Mouse (Mus musculus) embryonic facial prominence, embryonic 10.5 days (tissue): ENCODE measurements around the gene Aff1. TPM values are rescaled to one million over a fixed set of nuclear protein-coding genes. Genes with fewer than 3 reads are reported as not detected.
A peak's percentile ranks its signal among the peaks of the same experiment; 100 is the strongest.

Experiments used
- DNase-seq: peaks from one replicate; pipeline ENCODE4 v3.0.0-alpha.2; 2017; ENCODE audit warnings: low spot score
- H3K27ac ChIP-seq: fragments of 300-500 bp; sonication (generic); replicated peaks from 2 replicates; pipeline ENCODE4 v1.5.1; 2016; ENCODE audit warnings: mild to moderate bottlenecking
- H3K27me3 ChIP-seq: fragments of 300-500 bp; sonication (generic); replicated peaks from 2 replicates; pipeline ENCODE4 v1.6.1; 2016; ENCODE audit warnings: low read depth, mild to moderate bottlenecking; ENCODE audit not compliant: poor library complexity, severe bottlenecking
- H3K36me3 ChIP-seq: fragments of 300-500 bp; sonication (generic); replicated peaks from 2 replicates; pipeline ENCODE4 v1.6.1; 2016; ENCODE audit warnings: mild to moderate bottlenecking, moderate library complexity
- H3K4me1 ChIP-seq: fragments of 300-500 bp; sonication (generic); 2 replicates; pipeline ENCODE4 v1.6.1; 2016
- H3K4me3 ChIP-seq: fragments of 300-500 bp; sonication (generic); 2 replicates; pipeline ENCODE4 v1.5.1; 2016; ENCODE audit warnings: mild to moderate bottlenecking, moderate library complexity
- H3K9me3 ChIP-seq: fragments of 300-500 bp; sonication (generic); 2 replicates; pipeline ENCODE4 v1.6.1; 2016; ENCODE audit warnings: mild to moderate bottlenecking
- WGBS: fragments of 180-500 bp; shearing (Covaris S2); methylation state at CpG from one replicate; pipeline ENCODE4 v1.1.7; 2016; 5-methylcytosine and 5-hydroxymethylcytosine counted together
- polyA plus RNA-seq: library from polyadenylated mRNA; unstranded; fragments of >200 nt; fragmentation: Nextera tagmentation; extraction: Ambion mirVana; gene quantifications from 2 replicates; pipeline ENCODE4 v1.2.1, GENCODE M21; 2016

The Aff1 gene
- polyA plus RNA-seq, 1 experiment from 2014 or later = 4.0 TPM

GRCm38 (mm10) chr5:103813291-103813690 lies 121.1 kb downstream of the Aff1 start:
- Histone ChIP-seq H3K4me3 (no peak overlapping the region), H3K27ac (no peak overlapping the region), H3K36me3 (no peaks in the 10 kb centered on the region), H3K9me3 (no peaks in the 10 kb centered on the region), H3K4me1 (peaks cover 16% of the 10 kb centered on the region), H3K27me3 (no peaks in the 10 kb centered on the region)
- 73% methylated on average over 5 of the region's 5 CpGs for WGBS
- DNase-seq = no peak

- 89% methylated on average over 12 of the region's 12 CpGs for WGBS
- Histone ChIP-seq H3K36me3 (no peaks in the 10 kb centered on the region), H3K27me3 (no peaks in the 10 kb centered on the region), H3K27ac (no peak overlapping the region), H3K9me3 (no peaks in the 10 kb centered on the region), H3K4me3 (no peak overlapping the region), H3K4me1 (peaks cover 13% of the 10 kb centered on the region)
- no peak for DNase-seq
Measured at GRCm38 (mm10) chr5:103813997-103814542, 121.9 kb downstream of the Aff1 start.

GRCm38 (mm10) chr5:103814551-103815248 lies 122.5 kb downstream of the Aff1 start:
- no peak for DNase-seq
- Histone ChIP-seq H3K27ac (no peak overlapping the region), H3K4me1 (peaks cover 13% of the 10 kb centered on the region), H3K4me3 (no peak overlapping the region), H3K36me3 (no peaks in the 10 kb centered on the region), H3K9me3 (no peaks in the 10 kb centered on the region), H3K27me3 (no peaks in the 10 kb centered on the region)
- 73% methylated on average over 16 of the region's 16 CpGs for WGBS

- Histone ChIP-seq H3K4me1 (peaks cover 13% of the 10 kb centered on the region), H3K27ac (no peak overlapping the region), H3K9me3 (no peaks in the 10 kb centered on the region), H3K36me3 (no peaks in the 10 kb centered on the region), H3K27me3 (no peaks in the 10 kb centered on the region), H3K4me3 (no peak overlapping the region)
- WGBS = 84% methylated on average over 4 of the region's 4 CpGs
- DNase-seq = no peak
Measured at GRCm38 (mm10) chr5:103815249-103815617, 123.1 kb downstream of the Aff1 start.

- H3K27ac ChIP-seq = no peak overlapping the region
- DNase-seq = no peak
- no peak overlapping the region for H3K4me3 ChIP-seq
- H3K36me3 ChIP-seq = no peaks in the 10 kb centered on the region
- H3K4me1 ChIP-seq = peaks cover 21% of the 10 kb centered on the region
- WGBS = 80% methylated on average over 3 of the region's 3 CpGs
- no peaks in the 10 kb centered on the region for H3K27me3 ChIP-seq
- H3K9me3 ChIP-seq = no peaks in the 10 kb centered on the region
Measured at GRCm38 (mm10) chr5:103816718-103817117, 124.5 kb downstream of the Aff1 start.

GRCm38 (mm10) chr5:103817754-103818153 lies 125.6 kb downstream of the Aff1 start:
- H3K4me1 ChIP-seq = peaks cover 25% of the 10 kb centered on the region
- H3K27ac ChIP-seq = no peak overlapping the region
- peak; percentile 78 for DNase-seq
- H3K27me3 ChIP-seq = no peaks in the 10 kb centered on the region
- H3K36me3 ChIP-seq = no peaks in the 10 kb centered on the region
- no peaks in the 10 kb centered on the region for H3K9me3 ChIP-seq
- WGBS = 27% methylated on average over 1 of the region's 1 CpGs
- H3K4me3 ChIP-seq = no peak overlapping the region

GRCm38 (mm10) chr5:103818602-103819001 lies 126.4 kb downstream of the Aff1 start:
- H3K27ac ChIP-seq = no peak overlapping the region
- H3K4me3 ChIP-seq = no peak overlapping the region
- no peaks in the 10 kb centered on the region for H3K9me3 ChIP-seq
- H3K27me3 ChIP-seq = no peaks in the 10 kb centered on the region
- no peaks in the 10 kb centered on the region for H3K36me3 ChIP-seq
- peaks cover 25% of the 10 kb centered on the region for H3K4me1 ChIP-seq
- DNase-seq = no peak
- 89% methylated on average over 9 of the region's 9 CpGs for WGBS

- no peak for DNase-seq
- no peak overlapping the region for H3K4me3 ChIP-seq
- H3K9me3 ChIP-seq = no peaks in the 10 kb centered on the region
- H3K27me3 ChIP-seq = no peaks in the 10 kb centered on the region
- peaks cover 20% of the 10 kb centered on the region for H3K4me1 ChIP-seq
- H3K36me3 ChIP-seq = no peaks in the 10 kb centered on the region
- 86% methylated on average over 1 of the region's 1 CpGs for WGBS
- H3K27ac ChIP-seq = no peak overlapping the region
Measured at GRCm38 (mm10) chr5:103819674-103820073, 127.5 kb downstream of the Aff1 start.

GRCm38 (mm10) chr5:103821062-103821461 lies 128.9 kb downstream of the Aff1 start:
- no peak for DNase-seq
- H3K9me3 ChIP-seq = no peaks in the 10 kb centered on the region
- peaks cover 17% of the 10 kb centered on the region for H3K4me1 ChIP-seq
- H3K4me3 ChIP-seq = no peak overlapping the region
- H3K36me3 ChIP-seq = peaks cover 1% of the 10 kb centered on the region; the same call in 1 of the 2 replicates
- H3K27me3 ChIP-seq = no peaks in the 10 kb centered on the region
- WGBS = 86% methylated on average over 9 of the region's 9 CpGs
- H3K27ac ChIP-seq = no peak overlapping the region

- peaks cover 6% of the 10 kb centered on the region; the same call in 1 of the 2 replicates for H3K36me3 ChIP-seq
- H3K4me1 ChIP-seq = peaks cover 16% of the 10 kb centered on the region
- no peaks in the 10 kb centered on the region for H3K9me3 ChIP-seq
- no peaks in the 10 kb centered on the region for H3K27me3 ChIP-seq
- no peak for DNase-seq
- no peak overlapping the region for H3K4me3 ChIP-seq
- no peak overlapping the region for H3K27ac ChIP-seq
- 78% methylated on average over 13 of the region's 13 CpGs for WGBS
Measured at GRCm38 (mm10) chr5:103821500-103822298, 129.5 kb downstream of the Aff1 start.

- no peak for DNase-seq
- Histone ChIP-seq H3K27ac (no peak overlapping the region), H3K27me3 (no peaks in the 10 kb centered on the region), H3K4me1 (peaks cover 12% of the 10 kb centered on the region), H3K4me3 (no peak overlapping the region), H3K36me3 (peaks cover 6% of the 10 kb centered on the region; the same call in 1 of the 2 replicates), H3K9me3 (no peaks in the 10 kb centered on the region)
- WGBS = 89% methylated on average over 5 of the region's 5 CpGs
Measured at GRCm38 (mm10) chr5:103822949-103823348, 130.8 kb downstream of the Aff1 start.

GRCm38 (mm10) chr5:103828304-103828703 lies 136.1 kb downstream of the Aff1 start:
- H3K27ac ChIP-seq = no peak overlapping the region
- no peak for DNase-seq
- H3K4me1 ChIP-seq = no peaks in the 10 kb centered on the region
- WGBS = 88% methylated on average over 21 of the region's 21 CpGs
- H3K27me3 ChIP-seq = no peaks in the 10 kb centered on the region
- H3K9me3 ChIP-seq = no peaks in the 10 kb centered on the region
- H3K36me3 ChIP-seq = peaks cover 15% of the 10 kb centered on the region
- H3K4me3 ChIP-seq = no peak overlapping the region

GRCm38 (mm10) chr5:103828729-103829128 lies 136.6 kb downstream of the Aff1 start:
- no peak overlapping the region for H3K4me3 ChIP-seq
- H3K27ac ChIP-seq = no peak overlapping the region
- no peaks in the 10 kb centered on the region for H3K4me1 ChIP-seq
- WGBS = 82% methylated on average over 8 of the region's 8 CpGs
- peaks cover 19% of the 10 kb centered on the region for H3K36me3 ChIP-seq
- no peaks in the 10 kb centered on the region for H3K9me3 ChIP-seq
- DNase-seq = no peak
- no peaks in the 10 kb centered on the region for H3K27me3 ChIP-seq
